Mouse (Mus musculus): ENCODE data around the gene Ssbp2. TPM values are rescaled to one million over a fixed set of nuclear protein-coding genes. Genes with fewer than 3 reads are reported as not detected.

Ssbp2 gene
- 77.7 and 82.8 TPM in 2 replicates for polyA plus RNA-seq (2015; fragmentation: Nextera tagmentation; extraction: Ambion mirVana)

- 9% methylated on average over 29 of the region's 29 CpGs for WGBS
These were observed at the start of gene Ssbp2 for GRCm38 (mm10) chr13:91459896-91460620. Gene Ssbp2 (plus strand): TSS chr13:91460283.

DNA sequence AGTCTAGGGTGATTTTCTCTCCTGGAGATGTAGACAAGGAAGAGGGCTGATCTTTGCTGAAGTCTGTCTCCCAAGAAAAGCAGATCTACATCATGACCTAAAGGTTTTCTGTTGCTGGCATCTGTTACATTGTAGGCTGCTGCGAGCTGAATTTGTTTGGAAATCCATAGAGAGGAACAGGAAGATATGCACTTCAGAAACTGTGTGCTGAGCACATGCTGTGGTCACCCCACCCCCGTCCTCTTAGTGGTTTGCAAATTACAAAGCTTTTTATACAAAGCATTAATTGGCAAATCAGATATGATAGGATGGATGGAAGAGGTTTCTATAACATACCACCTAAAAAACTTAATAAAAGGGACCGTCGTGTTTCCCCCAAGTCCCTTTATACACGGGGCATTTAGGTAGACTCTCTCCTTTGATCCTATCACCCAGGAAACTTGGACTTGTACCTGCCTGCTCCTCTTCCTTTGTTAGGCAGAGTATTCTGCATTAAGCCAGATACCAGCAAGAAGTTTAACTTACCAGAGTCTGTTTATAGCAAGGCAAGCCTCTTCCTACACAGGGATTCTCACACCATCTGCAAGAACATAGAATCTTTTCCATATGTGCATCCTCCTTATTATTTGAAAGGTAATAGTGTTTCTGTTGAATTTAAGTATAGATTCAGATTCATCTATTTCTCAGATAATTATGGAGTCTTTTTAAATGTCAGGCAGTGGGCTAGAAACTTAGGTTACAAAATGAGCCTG is 46.2 kb upstream of the Ssbp2 start:
- H3K4me1 ChIP-seq (replicated peaks; ENCODE audit: insufficient read depth, low read length) = no peaks in the 10 kb centered on the region
- no peaks in the 10 kb centered on the region for H3K36me3 ChIP-seq (ENCODE audit: insufficient read depth, low read length)
- no peak for ATAC-seq (replicated peaks; ENCODE audit: low FRiP score, low read depth)
- H3K9ac ChIP-seq (ENCODE audit: low read depth, low read length) = no peak overlapping the region
- 82% methylated on average over 5 of the region's 5 CpGs for WGBS
- no peak for TF ChIP-seq CTCF (IDR thresholded peaks at IDR 0.05; ENCODE audit: low read depth)
- H3K4me3 ChIP-seq (replicated peaks; ENCODE audit: low read depth, low read length) = no peak overlapping the region
- no peaks in the 10 kb centered on the region for H3K9me3 ChIP-seq (replicated peaks; ENCODE audit: low read length)
- no peak overlapping the region for H3K27ac ChIP-seq
- no peak for DNase-seq (ENCODE audit: low spot score)
- H3K4me2 ChIP-seq (ENCODE audit: low read length) = no peak overlapping the region
- H3K27me3 ChIP-seq (ENCODE audit: insufficient read depth, low read length) = no peaks in the 10 kb centered on the region

More at GRCm38 (mm10) chr13:91459896-91460620, at the start of gene Ssbp2:
- TF ChIP-seq CTCF (IDR thresholded peaks at IDR 0.05; ENCODE audit: low read depth) = no peak
- Histone ChIP-seq H3K9ac (ENCODE audit: low read depth, low read length) (peak within 1 kb of the TSS; percentile 89), H3K4me1 (replicated peaks; ENCODE audit: insufficient read depth, low read length) (peaks cover 3% of the 10 kb centered on the region; the same call in 1 of the 2 replicates), H3K36me3 (ENCODE audit: insufficient read depth, low read length) (no peaks in the 10 kb centered on the region), H3K27me3 (ENCODE audit: insufficient read depth, low read length) (no peaks in the 10 kb centered on the region), H3K9me3 (replicated peaks; ENCODE audit: low read length) (no peaks in the 10 kb centered on the region), H3K27ac (peak within 1 kb of the TSS; percentile 87), H3K4me2 (ENCODE audit: low read length) (peak within 1 kb of the TSS; percentile 96), H3K4me3 (replicated peaks; ENCODE audit: low read depth, low read length) (peak within 1 kb of the TSS; percentile 87)
- ATAC-seq (replicated peaks; ENCODE audit: low FRiP score, low read depth) = peak; percentile 57
- no peak for DNase-seq (ENCODE audit: low spot score)

DNA sequence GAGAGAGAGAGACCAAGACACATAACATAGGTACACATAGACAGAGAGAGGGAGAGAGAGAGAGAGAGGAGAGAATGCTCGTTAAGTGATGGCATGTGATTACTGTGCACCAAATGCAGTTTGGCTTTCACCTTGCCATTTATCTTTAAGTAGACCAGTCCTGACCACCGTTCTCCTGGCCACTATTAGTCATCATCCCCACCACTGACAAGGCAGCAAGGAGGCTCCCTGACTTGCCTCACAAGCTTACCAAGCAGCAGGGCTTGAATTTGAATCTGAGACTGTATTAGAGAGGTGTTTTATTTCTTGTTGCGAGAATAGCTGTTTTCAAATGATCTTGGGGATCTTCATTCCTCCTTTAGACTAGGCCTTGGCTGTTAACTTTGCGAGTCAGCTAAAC is 44.2 kb upstream of the Ssbp2 start:
- H3K36me3 ChIP-seq (ENCODE audit: insufficient read depth, low read length) = no peaks in the 10 kb centered on the region
- no peaks in the 10 kb centered on the region for H3K9me3 ChIP-seq (replicated peaks; ENCODE audit: low read length)
- TF ChIP-seq CTCF (IDR thresholded peaks at IDR 0.05; ENCODE audit: low read depth) = no peak
- H3K4me3 ChIP-seq (replicated peaks; ENCODE audit: low read depth, low read length) = no peak overlapping the region
- no peaks in the 10 kb centered on the region for H3K27me3 ChIP-seq (ENCODE audit: insufficient read depth, low read length)
- no peak overlapping the region for H3K27ac ChIP-seq
- 81% methylated on average over 4 of the region's 4 CpGs for WGBS
- DNase-seq (ENCODE audit: low spot score) = no peak
- H3K4me2 ChIP-seq (ENCODE audit: low read length) = no peak overlapping the region
- ATAC-seq (replicated peaks; ENCODE audit: low FRiP score, low read depth) = no peak
- H3K4me1 ChIP-seq (replicated peaks; ENCODE audit: insufficient read depth, low read length) = 0 out of 2 replicates have a peak, but pooled peaks cover under 1% of the 10 kb centered on the region
- no peak overlapping the region for H3K9ac ChIP-seq (ENCODE audit: low read depth, low read length)

DNA sequence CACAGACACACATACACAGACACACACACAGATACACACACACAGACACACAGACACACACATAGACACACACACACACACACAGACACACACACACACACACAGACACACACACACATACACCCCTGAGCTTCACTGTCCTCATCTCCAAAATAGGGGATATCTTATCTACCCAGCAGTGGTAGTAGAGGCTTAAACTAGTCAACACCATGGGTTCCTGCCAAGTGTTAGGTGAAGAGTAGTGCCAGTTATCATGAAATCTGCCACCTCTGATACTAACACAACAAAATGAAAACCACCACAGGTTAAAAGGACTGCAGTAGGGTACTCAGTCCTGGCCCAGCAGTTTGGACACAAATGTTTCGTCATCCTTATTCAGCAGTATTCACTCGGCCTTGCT is 43.4 kb upstream of the Ssbp2 start:
- no peak overlapping the region for H3K27ac ChIP-seq
- DNase-seq (ENCODE audit: low spot score) = no peak
- TF ChIP-seq CTCF (IDR thresholded peaks at IDR 0.05; ENCODE audit: low read depth) = no peak
- H3K4me1 ChIP-seq (replicated peaks; ENCODE audit: insufficient read depth, low read length) = 0 out of 2 replicates have a peak, but pooled peaks cover 4% of the 10 kb centered on the region
- no peak for ATAC-seq (replicated peaks; ENCODE audit: low FRiP score, low read depth)
- H3K4me3 ChIP-seq (replicated peaks; ENCODE audit: low read depth, low read length) = no peak overlapping the region
- no peaks in the 10 kb centered on the region for H3K27me3 ChIP-seq (ENCODE audit: insufficient read depth, low read length)
- WGBS = 90% methylated on average over 2 of the region's 2 CpGs
- H3K36me3 ChIP-seq (ENCODE audit: insufficient read depth, low read length) = no peaks in the 10 kb centered on the region
- H3K9ac ChIP-seq (ENCODE audit: low read depth, low read length) = no peak overlapping the region
- no peak overlapping the region for H3K4me2 ChIP-seq (ENCODE audit: low read length)
- no peaks in the 10 kb centered on the region for H3K9me3 ChIP-seq (replicated peaks; ENCODE audit: low read length)

GRCm38 (mm10) chr13:91421387-91421949 is 38.6 kb upstream of the Ssbp2 start:
- DNase-seq (ENCODE audit: low spot score) = peak; percentile 84
- H3K9ac ChIP-seq (ENCODE audit: low read depth, low read length) = no peak overlapping the region
- no peak for ATAC-seq (replicated peaks; ENCODE audit: low FRiP score, low read depth)
- no peaks in the 10 kb centered on the region for H3K36me3 ChIP-seq (ENCODE audit: insufficient read depth, low read length)
- 6% methylated on average over 9 of the region's 9 CpGs for WGBS
- H3K4me2 ChIP-seq (ENCODE audit: low read length) = peak overlapping the region; percentile 43
- H3K27me3 ChIP-seq (ENCODE audit: insufficient read depth, low read length) = no peaks in the 10 kb centered on the region
- 0 out of 2 replicates have a peak, but pooled peaks cover 4% of the 10 kb centered on the region for H3K4me1 ChIP-seq (replicated peaks; ENCODE audit: insufficient read depth, low read length)
- no peaks in the 10 kb centered on the region for H3K9me3 ChIP-seq (replicated peaks; ENCODE audit: low read length)
- no peak overlapping the region for H3K27ac ChIP-seq
- no peak for TF ChIP-seq CTCF (IDR thresholded peaks at IDR 0.05; ENCODE audit: low read depth)
- H3K4me3 ChIP-seq (replicated peaks; ENCODE audit: low read depth, low read length) = no peak overlapping the region

DNA sequence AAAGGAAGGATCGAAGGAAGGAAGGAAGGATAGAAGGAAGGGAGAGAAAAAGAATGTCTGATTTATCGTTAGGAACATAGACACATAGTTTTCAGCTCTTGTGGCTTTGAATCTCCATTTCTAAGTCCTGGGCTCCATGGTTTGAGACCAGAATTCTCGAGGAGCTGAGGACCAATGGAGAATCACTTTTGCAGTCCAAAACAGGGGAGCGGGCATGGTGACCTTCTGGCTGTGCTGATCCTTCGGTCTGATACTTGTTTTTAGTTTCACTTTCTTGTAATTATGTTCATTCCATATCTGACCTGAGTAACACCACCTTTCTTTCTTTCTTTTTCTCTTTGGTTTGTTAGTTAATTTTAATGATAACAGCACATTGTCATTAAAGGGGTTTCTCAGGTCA is 29.2 kb upstream of the Ssbp2 start:
- no peaks in the 10 kb centered on the region for H3K27me3 ChIP-seq (ENCODE audit: insufficient read depth, low read length)
- DNase-seq (ENCODE audit: low spot score) (no peak), ATAC-seq (replicated peaks; ENCODE audit: low FRiP score, low read depth) (no peak)
- 51% methylated on average over 5 of the region's 5 CpGs for WGBS
- H3K4me3 ChIP-seq (replicated peaks; ENCODE audit: low read depth, low read length) = no peak overlapping the region
- peak overlapping the region; percentile 28; the same call in 1 of the 2 replicates for H3K4me2 ChIP-seq (ENCODE audit: low read length)
- H3K27ac ChIP-seq = no peak overlapping the region
- H3K36me3 ChIP-seq (ENCODE audit: insufficient read depth, low read length) = no peaks in the 10 kb centered on the region
- no peak for TF ChIP-seq CTCF (IDR thresholded peaks at IDR 0.05; ENCODE audit: low read depth)
- H3K9me3 ChIP-seq (replicated peaks; ENCODE audit: low read length) = no peaks in the 10 kb centered on the region
- H3K9ac ChIP-seq (ENCODE audit: low read depth, low read length) = no peak overlapping the region
- no peaks in the 10 kb centered on the region for H3K4me1 ChIP-seq (replicated peaks; ENCODE audit: insufficient read depth, low read length)

All from kidney, postnatal 0 days (tissue).